Mouse (Mus musculus): ENCODE results near the gene Sccpdh. TPM values are rescaled to one million over a fixed set of nuclear protein-coding genes. Genes with fewer than 3 reads are reported as not detected.
"Not testable (repeated sequence)": the region's sequence is repeated elsewhere in the genome, so short reads cannot be mapped to it uniquely, and the experiment has no call there.

Sccpdh gene
- polyA plus RNA-seq, 1 experiment from 2014 or later, result 151 TPM

DNA sequence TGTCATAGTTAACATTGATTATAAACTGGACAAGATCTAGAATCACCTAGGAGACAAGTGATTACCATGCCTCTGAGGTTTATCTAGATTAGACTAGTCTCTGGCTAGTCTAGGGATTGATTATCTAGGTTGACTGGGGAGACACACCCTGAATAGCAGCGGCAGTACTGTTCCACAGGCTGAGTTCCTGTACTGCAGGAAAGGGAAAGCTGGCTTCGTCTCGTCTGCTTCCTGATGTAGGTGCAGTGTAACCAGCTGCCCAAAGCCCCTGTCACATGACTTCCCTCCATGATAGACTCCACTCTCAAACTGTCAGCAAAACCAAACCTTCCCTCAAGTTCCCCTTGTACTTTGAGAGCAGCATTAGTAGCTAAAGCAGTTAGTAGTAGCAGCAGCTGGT is 36.1 kb downstream of the Sccpdh start:
- H3K36me3 ChIP-seq (ENCODE audit: control insufficient read depth, insufficient read depth, low read length), result no peaks in the 10 kb centered on the region
- H3K4me3 ChIP-seq (replicated peaks; ENCODE audit: low read depth, low read length), result no peak overlapping the region
- no peak for ATAC-seq (ENCODE audit: low FRiP score, low TSS enrichment)
- no peak for DNase-seq
- no peaks in the 10 kb centered on the region for H3K9me3 ChIP-seq (ENCODE audit: control insufficient read depth, low read length)
- no peaks in the 10 kb centered on the region for H3K4me1 ChIP-seq (ENCODE audit: control insufficient read depth, insufficient read depth, low read length)
- H3K27me3 ChIP-seq (ENCODE audit: control insufficient read depth, insufficient read depth, low read length), result no peaks in the 10 kb centered on the region
- H3K4me2 ChIP-seq (ENCODE audit: low read length), result no peak overlapping the region
- H3K9ac ChIP-seq (replicated peaks; ENCODE audit: low read length), result no peak overlapping the region
- 83% methylated on average over 3 of the region's 3 CpGs for WGBS
- H3K27ac ChIP-seq (replicated peaks; ENCODE audit: low read depth, low read length), result no peak overlapping the region

DNA sequence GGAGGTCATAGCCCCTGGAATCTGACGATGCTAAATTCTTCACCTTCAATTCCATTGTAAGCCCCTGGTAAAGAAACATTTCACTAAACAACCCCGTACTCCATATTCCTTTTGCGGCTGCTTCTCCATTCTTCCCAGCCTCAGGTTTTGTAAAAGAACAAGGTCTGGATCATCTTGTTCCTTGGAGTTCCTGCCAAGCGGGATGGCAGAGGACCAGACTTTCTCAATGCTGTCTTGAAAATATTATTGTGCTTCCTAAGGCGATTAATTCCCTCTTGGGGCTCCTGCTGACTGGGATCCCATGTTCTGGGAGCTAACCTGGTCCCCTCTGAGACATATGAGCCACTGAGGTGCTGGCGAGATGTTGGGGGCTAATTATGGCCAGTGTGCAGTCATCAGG is 37.1 kb downstream of the Sccpdh start:
- Histone ChIP-seq H3K4me3 (replicated peaks; ENCODE audit: low read depth, low read length) (no peak overlapping the region), H3K4me1 (ENCODE audit: control insufficient read depth, insufficient read depth, low read length) (no peaks in the 10 kb centered on the region), H3K36me3 (ENCODE audit: control insufficient read depth, insufficient read depth, low read length) (no peaks in the 10 kb centered on the region), H3K4me2 (ENCODE audit: low read length) (no peak overlapping the region), H3K9ac (replicated peaks; ENCODE audit: low read length) (no peak overlapping the region), H3K27me3 (ENCODE audit: control insufficient read depth, insufficient read depth, low read length) (no peaks in the 10 kb centered on the region), H3K27ac (replicated peaks; ENCODE audit: low read depth, low read length) (no peak overlapping the region), H3K9me3 (ENCODE audit: control insufficient read depth, low read length) (no peaks in the 10 kb centered on the region)
- DNase-seq (no peak), ATAC-seq (ENCODE audit: low FRiP score, low TSS enrichment) (no peak)
- WGBS, result 91% methylated on average over 6 of the region's 6 CpGs

DNA sequence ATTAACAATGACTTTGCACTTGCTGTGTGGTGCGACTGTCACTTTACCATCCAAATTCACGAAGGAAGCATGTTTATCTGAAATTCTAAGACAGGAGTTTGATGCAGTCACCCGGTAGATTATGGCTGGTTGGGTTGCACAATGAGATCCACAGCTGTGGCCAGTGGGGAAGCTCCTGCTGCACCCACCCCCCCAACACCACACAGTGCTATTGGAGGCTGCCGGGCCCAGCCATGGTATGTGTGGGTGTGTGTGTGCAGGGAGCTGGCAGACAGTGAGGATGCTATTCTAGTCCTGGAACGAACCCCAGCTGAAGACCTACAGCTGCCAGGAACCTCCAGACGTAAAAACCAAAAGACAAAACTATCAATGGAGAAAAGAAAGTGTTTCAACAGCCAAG is 41.4 kb downstream of the Sccpdh start:
- no peaks in the 10 kb centered on the region for H3K36me3 ChIP-seq (ENCODE audit: control insufficient read depth, insufficient read depth, low read length)
- no peak overlapping the region for H3K4me3 ChIP-seq (replicated peaks; ENCODE audit: low read depth, low read length)
- no peak overlapping the region for H3K9ac ChIP-seq (replicated peaks; ENCODE audit: low read length)
- no peaks in the 10 kb centered on the region for H3K9me3 ChIP-seq (ENCODE audit: control insufficient read depth, low read length)
- no peak overlapping the region for H3K4me2 ChIP-seq (ENCODE audit: low read length)
- H3K27me3 ChIP-seq (ENCODE audit: control insufficient read depth, insufficient read depth, low read length), result no peaks in the 10 kb centered on the region
- 87% methylated on average over 6 of the region's 6 CpGs for WGBS
- H3K27ac ChIP-seq (replicated peaks; ENCODE audit: low read depth, low read length), result no peak overlapping the region
- ATAC-seq (ENCODE audit: low FRiP score, low TSS enrichment) (no peak), DNase-seq (no peak)
- no peaks in the 10 kb centered on the region for H3K4me1 ChIP-seq (ENCODE audit: control insufficient read depth, insufficient read depth, low read length)

DNA sequence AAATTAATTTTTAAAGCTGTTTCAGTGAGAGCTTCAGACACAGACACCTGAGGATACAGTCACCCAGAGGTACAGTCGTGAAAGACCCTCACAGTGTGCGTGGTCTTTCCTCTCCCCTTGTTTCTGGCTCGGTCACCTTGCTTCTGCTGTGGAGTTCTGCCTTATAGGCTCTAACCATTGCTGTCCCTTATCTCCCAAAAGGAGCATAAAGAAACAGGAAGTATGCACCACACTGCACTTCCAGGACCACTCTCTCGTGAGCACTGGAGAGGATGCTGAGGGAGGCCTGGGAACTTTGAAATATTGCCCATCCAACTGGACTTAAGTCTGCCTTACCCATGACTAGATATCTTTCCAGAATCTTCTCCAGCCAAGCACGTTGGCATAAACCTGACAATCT is 42.7 kb downstream of the Sccpdh start:
- no peak for DNase-seq
- Histone ChIP-seq H3K36me3 (ENCODE audit: control insufficient read depth, insufficient read depth, low read length) (no peaks in the 10 kb centered on the region), H3K4me1 (ENCODE audit: control insufficient read depth, insufficient read depth, low read length) (no peaks in the 10 kb centered on the region), H3K4me2 (ENCODE audit: low read length) (no peak overlapping the region), H3K9me3 (ENCODE audit: control insufficient read depth, low read length) (no peaks in the 10 kb centered on the region), H3K27ac (replicated peaks; ENCODE audit: low read depth, low read length) (no peak overlapping the region), H3K4me3 (replicated peaks; ENCODE audit: low read depth, low read length) (no peak overlapping the region), H3K27me3 (ENCODE audit: control insufficient read depth, insufficient read depth, low read length) (no peaks in the 10 kb centered on the region), H3K9ac (replicated peaks; ENCODE audit: low read length) (no peak overlapping the region)
- WGBS, result 92% methylated on average over 5 of the region's 5 CpGs
- no peak for ATAC-seq (ENCODE audit: low FRiP score, low TSS enrichment)

DNA sequence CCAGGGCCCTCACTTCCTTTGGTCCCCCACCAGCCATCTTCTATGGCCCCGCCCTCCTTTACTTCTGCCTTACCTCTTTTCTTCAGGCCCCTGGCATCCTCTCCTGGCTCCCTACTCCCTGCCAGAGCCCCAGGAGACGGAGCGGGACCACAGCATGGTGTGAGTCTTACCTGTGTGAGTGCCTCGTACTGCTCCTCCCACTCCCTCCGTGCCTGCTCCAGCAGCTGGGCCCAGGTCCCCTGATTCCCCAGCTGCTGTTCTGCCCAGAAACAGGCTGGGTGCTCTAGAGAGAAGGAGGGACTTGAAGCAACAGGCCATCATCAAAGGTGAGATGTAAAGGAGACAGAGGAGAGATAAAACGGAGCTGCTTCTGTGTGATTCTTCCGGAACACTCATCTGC is 44.6 kb downstream of the Sccpdh start:
- WGBS, result 82% methylated on average over 7 of the region's 7 CpGs

DNA sequence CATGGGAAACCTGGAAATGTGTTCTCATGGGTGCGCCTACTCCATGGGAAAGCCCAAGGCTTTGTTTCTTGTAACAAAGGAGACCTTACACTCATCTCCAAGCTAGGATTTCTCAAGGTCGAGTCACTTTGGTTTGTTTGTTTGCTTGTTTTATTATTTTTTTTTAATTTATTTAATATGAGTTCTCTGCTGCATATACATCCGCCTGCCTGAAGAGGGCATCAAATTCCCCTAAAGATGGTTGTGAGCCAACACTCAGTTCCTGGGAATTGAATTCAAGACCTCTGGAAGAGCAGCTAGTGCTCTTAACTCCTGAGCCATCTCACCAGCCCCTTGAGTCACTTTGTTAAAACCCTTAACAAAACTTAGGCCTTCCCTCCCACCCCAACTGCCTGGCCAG is 45.4 kb downstream of the Sccpdh start:
- no peak overlapping the region for H3K9ac ChIP-seq (replicated peaks; ENCODE audit: low read length)

More for the DNA sequence above, 44.6 kb downstream of the Sccpdh start:
- H3K9me3 ChIP-seq (ENCODE audit: control insufficient read depth, low read length), result no peaks in the 10 kb centered on the region
- H3K9ac ChIP-seq (replicated peaks; ENCODE audit: low read length), result no peak overlapping the region
- ATAC-seq (ENCODE audit: low FRiP score, low TSS enrichment) (no peak), DNase-seq (no peak)
- no peak overlapping the region for H3K4me2 ChIP-seq (ENCODE audit: low read length)
- no peaks in the 10 kb centered on the region for H3K36me3 ChIP-seq (ENCODE audit: control insufficient read depth, insufficient read depth, low read length)
- no peak overlapping the region for H3K27ac ChIP-seq (replicated peaks; ENCODE audit: low read depth, low read length)
- H3K27me3 ChIP-seq (ENCODE audit: control insufficient read depth, insufficient read depth, low read length), result no peaks in the 10 kb centered on the region
- no peak overlapping the region for H3K4me3 ChIP-seq (replicated peaks; ENCODE audit: low read depth, low read length)
- H3K4me1 ChIP-seq (ENCODE audit: control insufficient read depth, insufficient read depth, low read length), result no peaks in the 10 kb centered on the region

DNA sequence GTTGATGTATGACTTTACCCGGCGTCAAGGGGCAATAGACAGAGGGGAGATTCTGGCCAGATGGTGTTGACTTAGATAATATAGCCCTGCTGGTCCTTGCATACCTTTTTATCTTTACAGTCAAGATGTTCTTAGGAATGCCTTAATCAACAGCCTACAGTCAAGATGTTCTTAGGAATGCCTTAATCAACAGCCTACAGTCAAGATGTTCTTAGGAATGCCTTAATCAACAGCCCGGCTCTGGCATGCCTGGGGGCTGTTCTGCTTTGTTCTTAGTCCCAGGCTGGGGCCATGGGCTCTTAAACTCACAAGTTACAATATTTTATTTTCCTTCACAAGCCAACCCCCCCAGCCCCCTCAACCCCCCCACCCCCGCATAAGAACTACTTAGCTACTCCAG is 47.3 kb downstream of the Sccpdh start:
- H3K36me3 ChIP-seq (ENCODE audit: control insufficient read depth, insufficient read depth, low read length); ATAC-seq (ENCODE audit: low FRiP score, low TSS enrichment); DNase-seq; H3K4me3 ChIP-seq (replicated peaks; ENCODE audit: low read depth, low read length); H3K9me3 ChIP-seq (ENCODE audit: control insufficient read depth, low read length); H3K4me2 ChIP-seq (ENCODE audit: low read length); H3K27me3 ChIP-seq (ENCODE audit: control insufficient read depth, insufficient read depth, low read length); H3K27ac ChIP-seq (replicated peaks; ENCODE audit: low read depth, low read length); H3K4me1 ChIP-seq (ENCODE audit: control insufficient read depth, insufficient read depth, low read length); H3K9ac ChIP-seq (replicated peaks; ENCODE audit: low read length): not testable (repeated sequence)
- 97% methylated on average over 4 of the region's 4 CpGs for WGBS

More for the DNA sequence above, 45.4 kb downstream of the Sccpdh start:
- H3K4me3 ChIP-seq (replicated peaks; ENCODE audit: low read depth, low read length), result no peak overlapping the region
- H3K9me3 ChIP-seq (ENCODE audit: control insufficient read depth, low read length), result no peaks in the 10 kb centered on the region
- no peaks in the 10 kb centered on the region for H3K4me1 ChIP-seq (ENCODE audit: control insufficient read depth, insufficient read depth, low read length)
- H3K36me3 ChIP-seq (ENCODE audit: control insufficient read depth, insufficient read depth, low read length), result no peaks in the 10 kb centered on the region
- DNase-seq (no peak), ATAC-seq (ENCODE audit: low FRiP score, low TSS enrichment) (no peak)
- no peaks in the 10 kb centered on the region for H3K27me3 ChIP-seq (ENCODE audit: control insufficient read depth, insufficient read depth, low read length)
- H3K4me2 ChIP-seq (ENCODE audit: low read length), result no peak overlapping the region
- no peak overlapping the region for H3K27ac ChIP-seq (replicated peaks; ENCODE audit: low read depth, low read length)
- 85% methylated on average over 3 of the region's 3 CpGs for WGBS

DNA sequence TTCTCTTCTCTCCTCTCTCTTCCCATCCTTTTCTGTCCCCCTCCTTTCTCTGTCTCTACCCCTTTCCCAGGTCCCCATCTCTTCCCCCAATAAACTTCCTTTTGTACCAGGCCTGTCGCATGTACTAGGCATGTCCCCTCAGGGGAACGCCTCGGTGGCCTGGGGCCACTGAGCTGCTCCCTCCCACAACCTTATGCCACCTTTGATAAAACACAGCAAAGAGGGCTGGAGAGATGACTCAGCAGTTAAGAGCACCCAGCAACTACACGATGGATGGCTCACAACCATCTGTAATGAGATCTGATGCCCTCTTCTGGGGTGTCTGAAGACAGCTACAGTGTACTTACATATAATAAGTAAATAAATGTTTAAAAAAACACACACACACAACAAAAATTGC is 47.8 kb downstream of the Sccpdh start:
- Histone ChIP-seq H3K4me1 (ENCODE audit: control insufficient read depth, insufficient read depth, low read length) (no peaks in the 10 kb centered on the region), H3K9me3 (ENCODE audit: control insufficient read depth, low read length) (no peaks in the 10 kb centered on the region), H3K4me2 (ENCODE audit: low read length) (no peak overlapping the region), H3K9ac (replicated peaks; ENCODE audit: low read length) (no peak overlapping the region), H3K27me3 (ENCODE audit: control insufficient read depth, insufficient read depth, low read length) (no peaks in the 10 kb centered on the region), H3K4me3 (replicated peaks; ENCODE audit: low read depth, low read length) (no peak overlapping the region), H3K36me3 (ENCODE audit: control insufficient read depth, insufficient read depth, low read length) (no peaks in the 10 kb centered on the region), H3K27ac (replicated peaks; ENCODE audit: low read depth, low read length) (no peak overlapping the region)
- 93% methylated on average over 4 of the region's 4 CpGs for WGBS
- DNase-seq (no peak), ATAC-seq (ENCODE audit: low FRiP score, low TSS enrichment) (no peak)

DNA sequence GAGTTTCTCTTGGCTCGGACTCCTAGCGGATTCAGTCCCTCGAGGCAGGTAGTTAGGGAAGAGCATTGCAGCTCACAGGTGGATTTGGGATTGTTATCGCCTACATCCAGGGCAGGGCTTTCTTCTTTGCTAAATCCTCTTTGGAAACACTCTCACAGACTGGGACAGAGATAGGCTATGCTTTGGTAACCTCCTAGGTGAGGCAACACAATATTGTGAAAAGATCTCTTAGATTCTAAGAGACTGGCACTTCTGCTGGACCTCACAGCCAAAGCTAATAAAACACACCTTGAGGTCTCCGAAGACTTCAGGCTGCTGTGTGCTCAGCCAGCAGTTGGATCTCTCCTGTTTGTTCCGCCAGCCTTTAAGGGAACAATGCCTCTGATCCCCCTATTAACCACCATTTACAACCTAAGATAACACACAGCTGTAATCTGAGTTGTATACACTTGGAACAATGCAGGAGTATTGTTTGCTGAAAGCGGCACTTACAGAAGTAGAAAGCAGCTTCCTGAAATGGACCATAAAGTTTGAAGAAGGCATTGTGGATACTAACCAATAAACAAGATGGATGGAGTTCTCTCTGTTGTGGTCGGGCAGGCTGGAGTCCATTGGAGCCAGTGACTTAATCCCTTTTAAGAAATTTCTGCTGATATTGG is 54.9 kb downstream of the Sccpdh start:
- Histone ChIP-seq H3K27ac (replicated peaks; ENCODE audit: low read depth, low read length) (no peak overlapping the region), H3K4me1 (ENCODE audit: control insufficient read depth, insufficient read depth, low read length) (no peaks in the 10 kb centered on the region), H3K9me3 (ENCODE audit: control insufficient read depth, low read length) (no peaks in the 10 kb centered on the region), H3K4me3 (replicated peaks; ENCODE audit: low read depth, low read length) (no peak overlapping the region), H3K4me2 (ENCODE audit: low read length) (no peak overlapping the region), H3K36me3 (ENCODE audit: control insufficient read depth, insufficient read depth, low read length) (no peaks in the 10 kb centered on the region), H3K27me3 (ENCODE audit: control insufficient read depth, insufficient read depth, low read length) (no peaks in the 10 kb centered on the region), H3K9ac (replicated peaks; ENCODE audit: low read length) (no peak overlapping the region)
- WGBS, result 74% methylated on average over 8 of the region's 8 CpGs
- DNase-seq (no peak), ATAC-seq (ENCODE audit: low FRiP score, low TSS enrichment) (no peak)

Data from midbrain, embryonic 14.5 days (tissue).